Mouse (Mus musculus) neural tube, embryonic 13.5 days (tissue): Measurements from ENCODE around the gene Col18a1. TPM values are rescaled to one million over a fixed set of nuclear protein-coding genes. Genes with fewer than 3 reads are reported as not detected.

ENCODE experiments used
- ATAC-seq: fragments of 200-750 bp; cut with Nextera tagmentation; 2 replicates; pipeline ENCODE4 v1.8.0; 2017; ENCODE audit warnings: low read depth, mild to moderate bottlenecking, moderate TSS enrichment, moderate library complexity
- H3K27ac ChIP-seq: fragments of 300-500 bp; sonication (generic); replicated peaks from 2 replicates; pipeline ENCODE4 v1.5.1; 2015; ENCODE audit warnings: moderate library complexity, mild to moderate bottlenecking, inconsistent platforms
- H3K27me3 ChIP-seq: fragments of 300-500 bp; sonication (generic); 2 replicates; pipeline ENCODE4 v1.6.1; 2015; ENCODE audit warnings: mild to moderate bottlenecking, inconsistent platforms
- H3K36me3 ChIP-seq: fragments of 300-500 bp; sonication (generic); 2 replicates; pipeline ENCODE4 v1.6.1; 2015; ENCODE audit warnings: mild to moderate bottlenecking, inconsistent platforms
- H3K4me1 ChIP-seq: fragments of 300-500 bp; sonication (generic); replicated peaks from 2 replicates; pipeline ENCODE4 v1.6.1; 2015; ENCODE audit warnings: inconsistent platforms
- H3K4me2 ChIP-seq: fragments of 300-500 bp; sonication (generic); 2 replicates; pipeline ENCODE4 v1.6.1; 2015; ENCODE audit warnings: inconsistent platforms, mild to moderate bottlenecking, moderate library complexity
- H3K4me3 ChIP-seq: fragments of 300-500 bp; sonication (generic); 2 replicates; pipeline ENCODE4 v1.5.1; 2015; ENCODE audit warnings: mild to moderate bottlenecking, inconsistent platforms
- H3K9ac ChIP-seq: fragments of 300-500 bp; sonication (generic); 2 replicates; pipeline ENCODE4 v1.6.1; 2015; ENCODE audit warnings: moderate library complexity, mild to moderate bottlenecking, inconsistent platforms
- H3K9me3 ChIP-seq: fragments of 300-500 bp; sonication (generic); 2 replicates; pipeline ENCODE4 v1.6.1; 2016; ENCODE audit warnings: inconsistent platforms
- WGBS: fragments of 180-500 bp; shearing (Covaris S2); methylation state at CpG from one replicate; pipeline ENCODE4 v1.1.7; 2015; 5-methylcytosine and 5-hydroxymethylcytosine counted together
- polyA plus RNA-seq: library from polyadenylated mRNA; unstranded; fragments of >200 nt; fragmentation: Nextera tagmentation; extraction: Ambion mirVana; gene quantifications from 2 replicates; pipeline ENCODE4 v1.2.1, GENCODE M21; 2015

Gene Col18a1
- 63.3 and 64.2 TPM in 2 replicates for polyA plus RNA-seq

- no peaks in the 10 kb centered on the region for H3K9me3 ChIP-seq
- H3K9ac ChIP-seq, result peak within 1 kb of the TSS; percentile 62
- no peaks in the 10 kb centered on the region for H3K36me3 ChIP-seq
- peaks cover 31% of the 10 kb centered on the region for H3K4me1 ChIP-seq
- H3K27me3 ChIP-seq, result peaks cover 33% of the 10 kb centered on the region
- WGBS, result under 1% methylated on average over 42 of the region's 42 CpGs
- 0 out of 2 replicates have a peak within 1 kb of the TSS, but pooled peaks have one; percentile 10 for H3K27ac ChIP-seq
- peak within 1 kb of the TSS; percentile 46 for H3K4me3 ChIP-seq
- peak within 1 kb of the TSS; percentile 83 for H3K4me2 ChIP-seq
- peak; percentile 71 for ATAC-seq
These were observed at the start of gene Col18a1 for GRCm38 (mm10) chr10:77165963-77166717. Col18a1 (minus strand) TSS chr10:77166548.

GRCm38 (mm10) chr10:77215641-77216040 lies 49.3 kb upstream of the Col18a1 start:
- 70% methylated on average over 4 of the region's 4 CpGs for WGBS
- H3K9ac ChIP-seq, result no peak overlapping the region
- no peaks in the 10 kb centered on the region for H3K27me3 ChIP-seq
- H3K4me3 ChIP-seq, result no peak overlapping the region
- peak overlapping the region; percentile 9; the same call in 1 of the 2 replicates for H3K27ac ChIP-seq
- ATAC-seq, result no peak
- H3K4me1 ChIP-seq, result peaks cover 14% of the 10 kb centered on the region
- no peaks in the 10 kb centered on the region for H3K9me3 ChIP-seq
- no peaks in the 10 kb centered on the region for H3K36me3 ChIP-seq
- no peak overlapping the region for H3K4me2 ChIP-seq

GRCm38 (mm10) chr10:77214586-77214985 lies 48.2 kb upstream of the Col18a1 start:
- no peak for ATAC-seq
- Histone ChIP-seq H3K4me1 (peaks cover 14% of the 10 kb centered on the region), H3K27me3 (no peaks in the 10 kb centered on the region), H3K9ac (no peak overlapping the region), H3K36me3 (no peaks in the 10 kb centered on the region), H3K4me3 (no peak overlapping the region), H3K9me3 (no peaks in the 10 kb centered on the region), H3K27ac (no peak overlapping the region), H3K4me2 (no peak overlapping the region)
- WGBS, result 72% methylated on average over 8 of the region's 8 CpGs

- Histone ChIP-seq H3K36me3 (no peaks in the 10 kb centered on the region), H3K4me2 (no peak overlapping the region)
These were observed 47.1 kb upstream of the Col18a1 start for GRCm38 (mm10) chr10:77213483-77213882.

GRCm38 (mm10) chr10:77212354-77213120 lies 46.2 kb upstream of the Col18a1 start:
- no peak for ATAC-seq
- Histone ChIP-seq H3K36me3 (no peaks in the 10 kb centered on the region), H3K4me2 (no peak overlapping the region), H3K4me1 (peaks cover 14% of the 10 kb centered on the region), H3K27ac (no peak overlapping the region), H3K4me3 (no peak overlapping the region), H3K9ac (no peak overlapping the region), H3K27me3 (no peaks in the 10 kb centered on the region), H3K9me3 (no peaks in the 10 kb centered on the region)
- WGBS, result 80% methylated on average over 6 of the region's 6 CpGs

More at GRCm38 (mm10) chr10:77213483-77213882, 47.1 kb upstream of the Col18a1 start:
- Histone ChIP-seq H3K4me1 (peaks cover 14% of the 10 kb centered on the region), H3K9me3 (no peaks in the 10 kb centered on the region), H3K27ac (no peak overlapping the region), H3K4me3 (no peak overlapping the region), H3K27me3 (no peaks in the 10 kb centered on the region), H3K9ac (no peak overlapping the region)
- ATAC-seq, result no peak
- 92% methylated on average over 5 of the region's 5 CpGs for WGBS

- H3K9ac ChIP-seq, result no peak overlapping the region
- peaks cover 22% of the 10 kb centered on the region for H3K4me1 ChIP-seq
- WGBS, result 70% methylated on average over 11 of the region's 11 CpGs
- no peak overlapping the region for H3K4me3 ChIP-seq
- H3K27me3 ChIP-seq, result no peaks in the 10 kb centered on the region
- no peak overlapping the region for H3K4me2 ChIP-seq
- ATAC-seq, result no peak
- peak overlapping the region; percentile 38 for H3K27ac ChIP-seq
- no peaks in the 10 kb centered on the region for H3K9me3 ChIP-seq
- no peaks in the 10 kb centered on the region for H3K36me3 ChIP-seq
These were observed 44.8 kb upstream of the Col18a1 start for GRCm38 (mm10) chr10:77211116-77211570.

- Histone ChIP-seq H3K27me3 (no peaks in the 10 kb centered on the region), H3K9ac (no peak overlapping the region), H3K27ac (no peak overlapping the region), H3K9me3 (no peaks in the 10 kb centered on the region), H3K36me3 (no peaks in the 10 kb centered on the region), H3K4me1 (peaks cover 21% of the 10 kb centered on the region), H3K4me3 (no peak overlapping the region), H3K4me2 (no peak overlapping the region)
- ATAC-seq, result no peak
- 89% methylated on average over 3 of the region's 3 CpGs for WGBS
These were observed 44.3 kb upstream of the Col18a1 start for GRCm38 (mm10) chr10:77210666-77211065.

- WGBS, result 60% methylated on average over 5 of the region's 5 CpGs
- Histone ChIP-seq H3K4me1 (peaks cover 24% of the 10 kb centered on the region), H3K36me3 (no peaks in the 10 kb centered on the region), H3K9ac (no peak overlapping the region), H3K4me2 (no peak overlapping the region), H3K9me3 (no peaks in the 10 kb centered on the region), H3K27ac (no peak overlapping the region), H3K4me3 (no peak overlapping the region), H3K27me3 (no peaks in the 10 kb centered on the region)
- ATAC-seq, result no peak; the same call in 1 of the 2 replicates
These were observed 42.9 kb upstream of the Col18a1 start for GRCm38 (mm10) chr10:77209261-77209660.

- no peaks in the 10 kb centered on the region for H3K27me3 ChIP-seq
- peaks cover 23% of the 10 kb centered on the region for H3K4me1 ChIP-seq
- no peaks in the 10 kb centered on the region for H3K9me3 ChIP-seq
- no peaks in the 10 kb centered on the region for H3K36me3 ChIP-seq
- no peak overlapping the region; the same call in 1 of the 2 replicates for H3K27ac ChIP-seq
- ATAC-seq, result no peak
- H3K9ac ChIP-seq, result no peak overlapping the region
- no peak overlapping the region for H3K4me3 ChIP-seq
- 44% methylated on average over 3 of the region's 3 CpGs for WGBS
- H3K4me2 ChIP-seq, result no peak overlapping the region
These were observed 40.3 kb upstream of the Col18a1 start for GRCm38 (mm10) chr10:77206565-77207079.

GRCm38 (mm10) chr10:77206134-77206533 lies 39.8 kb upstream of the Col18a1 start:
- WGBS, result 82% methylated on average over 2 of the region's 2 CpGs
- no peak overlapping the region for H3K4me3 ChIP-seq
- no peak for ATAC-seq

GRCm38 (mm10) chr10:77203960-77204359 lies 37.6 kb upstream of the Col18a1 start:
- no peak for ATAC-seq
- WGBS, result 96% methylated on average over 4 of the region's 4 CpGs
- H3K27ac ChIP-seq, result no peak overlapping the region

More at GRCm38 (mm10) chr10:77206134-77206533, 39.8 kb upstream of the Col18a1 start:
- Histone ChIP-seq H3K4me1 (peaks cover 18% of the 10 kb centered on the region), H3K36me3 (no peaks in the 10 kb centered on the region), H3K27ac (no peak overlapping the region), H3K27me3 (no peaks in the 10 kb centered on the region), H3K9ac (no peak overlapping the region), H3K9me3 (no peaks in the 10 kb centered on the region), H3K4me2 (no peak overlapping the region)

GRCm38 (mm10) chr10:77201919-77202318 lies 35.6 kb upstream of the Col18a1 start:
- H3K36me3 ChIP-seq, result no peaks in the 10 kb centered on the region
- no peak for ATAC-seq
- WGBS, result 65% methylated on average over 5 of the region's 5 CpGs

More at GRCm38 (mm10) chr10:77203960-77204359, 37.6 kb upstream of the Col18a1 start:
- H3K4me2 ChIP-seq, result no peak overlapping the region
- H3K27me3 ChIP-seq, result no peaks in the 10 kb centered on the region
- no peaks in the 10 kb centered on the region for H3K9me3 ChIP-seq
- no peak overlapping the region for H3K4me3 ChIP-seq
- H3K4me1 ChIP-seq, result peaks cover 17% of the 10 kb centered on the region
- no peaks in the 10 kb centered on the region for H3K36me3 ChIP-seq
- no peak overlapping the region for H3K9ac ChIP-seq

More at GRCm38 (mm10) chr10:77201919-77202318, 35.6 kb upstream of the Col18a1 start:
- no peaks in the 10 kb centered on the region for H3K27me3 ChIP-seq
- no peak overlapping the region for H3K9ac ChIP-seq
- H3K9me3 ChIP-seq, result no peaks in the 10 kb centered on the region
- H3K27ac ChIP-seq, result no peak overlapping the region
- peaks cover 15% of the 10 kb centered on the region for H3K4me1 ChIP-seq
- H3K4me3 ChIP-seq, result no peak overlapping the region
- no peak overlapping the region for H3K4me2 ChIP-seq
